Mouse (Mus musculus) liver, embryonic 14.5 days (tissue): ENCODE data around the gene Fosl1. TPM values are rescaled to one million over a fixed set of nuclear protein-coding genes. Genes with fewer than 3 reads are reported as not detected.

ENCODE experiments used
- ATAC-seq: fragments of 200-750 bp; cut with Nextera tagmentation; 2 replicates; pipeline ENCODE4 v1.8.0; 2017; ENCODE audit warnings: moderate number of reproducible peaks, mild to moderate bottlenecking, moderate library complexity; ENCODE audit not compliant: insufficient read depth
- DNase-seq, 3 experiments: peaks; one replicate each; pipeline ENCODE4 v3.0.0-alpha.2; 2012 to 2013; ENCODE audit warnings: low read depth in 3 of 3, low spot score in 3 of 3
- H3K27ac ChIP-seq: fragments of 300-500 bp; sonication (generic); 2 replicates; pipeline ENCODE4 v1.5.1; 2014; ENCODE audit warnings: moderate library complexity, mild to moderate bottlenecking, control low read depth, inconsistent platforms
- H3K27me3 ChIP-seq: fragments of 300-500 bp; sonication (generic); 2 replicates; pipeline ENCODE4 v1.6.1; 2014; ENCODE audit warnings: mild to moderate bottlenecking, low read length, moderate library complexity; ENCODE audit not compliant: control insufficient read depth, insufficient read depth
- H3K36me3 ChIP-seq: fragments of 300-500 bp; sonication (generic); replicated peaks from 2 replicates; pipeline ENCODE4 v1.6.1; 2014; ENCODE audit warnings: low read depth; ENCODE audit not compliant: control insufficient read depth, insufficient read depth
- H3K4me1 ChIP-seq, 2 experiments: fragments of 200-500 bp in 1 of 2; fragments of 300-500 bp in 1 of 2; sonication (generic) in 1 of 2; replicated peaks; 2 replicates each; pipeline ENCODE4 v1.6.1; 2012 to 2014; ENCODE audit warnings: antibody characterized with exemption in 1 of 2, inconsistent platforms in 1 of 2, low read length in 1 of 2; ENCODE audit not compliant: control insufficient read depth in 2 of 2, insufficient read depth in 2 of 2
- H3K4me2 ChIP-seq: fragments of 300-500 bp; sonication (generic); 2 replicates; pipeline ENCODE4 v1.6.1; 2014; ENCODE audit warnings: low read depth, mild to moderate bottlenecking, control low read depth, moderate library complexity
- H3K4me3 ChIP-seq, 2 experiments: fragments of 200-500 bp in 1 of 2; fragments of 300-500 bp in 1 of 2; sonication (generic) in 1 of 2; 2 replicates each; pipeline ENCODE4 v1.5.1; 2012 to 2014; ENCODE audit warnings: low read depth in 2 of 2, low read length in 2 of 2, mild to moderate bottlenecking in 2 of 2, control low read depth in 1 of 2, inconsistent platforms in 1 of 2, moderate library complexity in 1 of 2; ENCODE audit not compliant: insufficient read depth in 1 of 2
- H3K9ac ChIP-seq: fragments of 300-500 bp; sonication (generic); replicated peaks from 2 replicates; pipeline ENCODE4 v1.6.1; 2014; ENCODE audit warnings: mild to moderate bottlenecking, control low read depth, moderate library complexity
- H3K9me3 ChIP-seq: fragments of 300-500 bp; sonication (generic); 2 replicates; pipeline ENCODE4 v1.6.1; 2016; ENCODE audit warnings: low read length, mixed read lengths; ENCODE audit not compliant: control insufficient read depth
- CTCF ChIP-seq: IDR thresholded peaks from 2 replicates; pipeline ENCODE4 v1.5.1; 2016; ENCODE audit warnings: antibody characterized with exemption, low read depth, control low read depth
- EP300 ChIP-seq: IDR thresholded peaks from 2 replicates; pipeline ENCODE4 v1.6.1; 2016; ENCODE audit warnings: antibody characterized with exemption, low read depth
- WGBS: fragments of 180-500 bp; shearing (Covaris S2); extraction: QIAGEN DNeasy Blood & Tissue Kit; methylation state at CpG from one replicate; pipeline ENCODE4 v1.1.7; 2014; ENCODE audit not compliant: insufficient replicate concordance; 5-methylcytosine and 5-hydroxymethylcytosine counted together
- polyA plus RNA-seq, 2 experiments: library from polyadenylated mRNA; depleted of rRNA in 1 of 2; stranded (reverse) in 1 of 2; unstranded in 1 of 2; fragments of >200 nt; fragmentation: Nextera tagmentation in 1 of 2; extraction: Ambion mirVana in 1 of 2; gene quantifications; 2 replicates each; pipeline versions ENCODE4 v1.2.1 to v1.2.3; 2012 to 2014

The Fosl1 gene
- polyA plus RNA-seq, 2 experiments = 0.02 TPM; not detected in 1

GRCm38 (mm10) chr19:5407133-5407532, 40.2 kb upstream of the Fosl1 start:
- H3K9ac ChIP-seq = peak overlapping the region; percentile 98
- ATAC-seq = peak; percentile 76
- no peaks in the 10 kb centered on the region for H3K27me3 ChIP-seq
- peak; percentile 26; the same call in 1 of the 2 replicates for TF ChIP-seq EP300
- peak; percentile 88 for TF ChIP-seq CTCF
- H3K4me1 ChIP-seq = peaks cover 0 to 13% of the 10 kb centered on the region in 2 experiments; a peak in 3 of 4 replicates
- peak overlapping the region; percentile 96 for H3K27ac ChIP-seq
- no peaks in the 10 kb centered on the region for H3K9me3 ChIP-seq
- H3K36me3 ChIP-seq = no peaks in the 10 kb centered on the region
- H3K4me2 ChIP-seq = peak overlapping the region; percentile 82
- DNase-seq = peak in 2 of 3 experiments; percentile 67 to 80
- WGBS = 15% methylated on average over 7 of the region's 7 CpGs
- peak overlapping the region; percentile 83 for H3K4me3 ChIP-seq

- TF ChIP-seq CTCF = no peak
- TF ChIP-seq EP300 = no peak
- Histone ChIP-seq H3K9ac (peak overlapping the region; percentile 98), H3K9me3 (no peaks in the 10 kb centered on the region), H3K27ac (peak overlapping the region; percentile 96; the same call in 1 of the 2 replicates), H3K4me3 (peak overlapping the region; percentile 83), H3K4me2 (peak overlapping the region; percentile 82), H3K36me3 (no peaks in the 10 kb centered on the region), H3K4me1 (peaks cover 0 to 13% of the 10 kb centered on the region in 2 experiments; a peak in 3 of 4 replicates), H3K27me3 (no peaks in the 10 kb centered on the region)
- ATAC-seq (no peak), DNase-seq (no peak)
- WGBS = 68% methylated on average over 13 of the region's 13 CpGs
Observed at GRCm38 (mm10) chr19:5408057-5409001, 39.0 kb upstream of the Fosl1 start.

- Histone ChIP-seq H3K4me3 (no peak overlapping the region), H3K9ac (no peak overlapping the region), H3K9me3 (no peaks in the 10 kb centered on the region), H3K27me3 (no peaks in the 10 kb centered on the region), H3K4me2 (no peak overlapping the region), H3K4me1 (peaks cover 0 to 13% of the 10 kb centered on the region in 2 experiments; a peak in 3 of 4 replicates), H3K36me3 (no peaks in the 10 kb centered on the region), H3K27ac (no peak overlapping the region)
- no peak for ATAC-seq
- TF ChIP-seq EP300 (no peak), CTCF (no peak)
- DNase-seq = no peak
- WGBS = 72% methylated on average over 5 of the region's 5 CpGs
Observed at GRCm38 (mm10) chr19:5409068-5409467, 38.3 kb upstream of the Fosl1 start.

DNA sequence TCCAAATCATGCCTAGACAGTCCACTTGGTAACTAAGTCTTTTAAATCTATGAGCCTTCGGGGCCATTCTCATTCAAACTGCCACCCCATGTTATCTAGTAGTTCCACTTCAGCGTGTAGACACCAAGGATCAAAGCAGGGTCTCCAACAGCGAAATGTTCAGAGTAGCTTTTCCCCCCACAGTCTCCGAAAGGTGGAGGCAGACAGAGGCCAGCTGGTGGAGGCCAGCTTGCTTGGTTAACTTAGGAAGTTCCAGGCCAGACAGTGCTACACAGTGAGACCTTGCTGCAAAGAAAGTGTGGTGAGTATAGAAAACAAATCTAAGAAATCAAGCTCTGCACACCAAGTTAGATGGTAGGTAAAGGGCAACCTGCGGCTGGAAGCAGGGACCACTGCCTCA, 36.7 kb upstream of the Fosl1 start:
- no peak for DNase-seq
- Histone ChIP-seq H3K9ac (no peak overlapping the region), H3K4me2 (no peak overlapping the region), H3K27me3 (no peaks in the 10 kb centered on the region), H3K4me3 (no peak overlapping the region), H3K9me3 (no peaks in the 10 kb centered on the region), H3K4me1 (peaks cover 0 to 13% of the 10 kb centered on the region in 2 experiments; a peak in 3 of 4 replicates), H3K27ac (no peak overlapping the region), H3K36me3 (no peaks in the 10 kb centered on the region)
- no peak for ATAC-seq
- 74% methylated on average over 5 of the region's 5 CpGs for WGBS
- no peak for TF ChIP-seq CTCF
- no peak for TF ChIP-seq EP300

GRCm38 (mm10) chr19:5411961-5412360, 35.4 kb upstream of the Fosl1 start:
- H3K27me3 ChIP-seq = no peaks in the 10 kb centered on the region
- ATAC-seq (no peak), DNase-seq (no peak)
- H3K4me1 ChIP-seq = peaks cover 0 to 9% of the 10 kb centered on the region in 2 experiments; a peak in 3 of 4 replicates
- H3K9ac ChIP-seq = no peak overlapping the region
- no peak overlapping the region for H3K4me2 ChIP-seq
- no peak overlapping the region for H3K27ac ChIP-seq
- no peak overlapping the region for H3K4me3 ChIP-seq
- TF ChIP-seq CTCF (no peak), EP300 (no peak)
- no peaks in the 10 kb centered on the region for H3K36me3 ChIP-seq
- WGBS = 68% methylated on average over 5 of the region's 5 CpGs
- H3K9me3 ChIP-seq = no peaks in the 10 kb centered on the region
